Mouse (Mus musculus) kidney, postnatal 10 days (tissue): ENCODE data around the gene Ptprg.
"Not testable (repeated sequence)": the region's sequence is repeated elsewhere in the genome, so short reads cannot be mapped to it uniquely, and the experiment has no call there.

Source experiments
- DNase-seq: peaks from one replicate; pipeline ENCODE4 v3.0.0; 2021; ENCODE audit warnings: mixed read lengths

The Ptprg gene

DNA sequence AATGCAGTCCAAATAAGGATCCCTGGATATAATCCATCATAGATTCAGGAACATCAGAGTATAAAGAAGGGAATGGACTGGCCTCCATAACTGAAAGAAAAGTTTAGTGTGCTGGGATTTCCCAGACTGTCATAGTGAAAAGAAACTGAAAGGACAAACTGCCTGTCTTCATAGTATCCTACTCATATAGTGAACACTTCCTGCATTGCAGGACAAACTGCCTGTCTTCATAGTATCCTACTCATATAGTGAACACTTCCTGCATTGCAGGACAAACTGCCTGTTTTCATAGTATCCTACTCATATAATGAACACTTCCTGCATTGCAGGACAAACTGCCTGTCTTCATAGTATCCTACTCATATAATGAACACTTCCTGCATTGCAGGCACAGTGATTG, 736.4 kb downstream of the Ptprg start:
- DNase-seq, result not testable (repeated sequence)
